Mouse (Mus musculus) hindbrain, embryonic 12.5 days (tissue): ENCODE data around the gene Pde9a. TPM values are rescaled to one million over a fixed set of nuclear protein-coding genes. Genes with fewer than 3 reads are reported as not detected.
A peak's percentile ranks its signal among the peaks of the same experiment; 100 is the strongest.

Experiments used
- ATAC-seq: fragments of 200-750 bp; cut with Nextera tagmentation; 2 replicates; pipeline ENCODE4 v1.8.0; 2017; ENCODE audit warnings: moderate TSS enrichment; ENCODE audit not compliant: low FRiP score
- H3K27ac ChIP-seq: fragments of 300-500 bp; sonication (generic); 2 replicates; pipeline ENCODE4 v1.5.1; 2016; ENCODE audit warnings: mild to moderate bottlenecking
- H3K27me3 ChIP-seq: fragments of 300-500 bp; sonication (generic); 2 replicates; pipeline ENCODE4 v1.6.1; 2016; ENCODE audit warnings: mild to moderate bottlenecking
- H3K36me3 ChIP-seq: fragments of 300-500 bp; sonication (generic); 2 replicates; pipeline ENCODE4 v1.6.1; 2016; ENCODE audit warnings: mild to moderate bottlenecking
- H3K4me1 ChIP-seq: fragments of 300-500 bp; sonication (generic); 2 replicates; pipeline ENCODE4 v1.6.1; 2016
- H3K4me2 ChIP-seq: fragments of 300-500 bp; sonication (generic); replicated peaks from 2 replicates; pipeline ENCODE4 v1.6.1; 2016; ENCODE audit warnings: mild to moderate bottlenecking
- H3K4me3 ChIP-seq: fragments of 300-500 bp; sonication (generic); 2 replicates; pipeline ENCODE4 v1.5.1; 2016; ENCODE audit warnings: mild to moderate bottlenecking
- H3K9ac ChIP-seq: fragments of 300-500 bp; sonication (generic); 2 replicates; pipeline ENCODE4 v1.6.1; 2016; ENCODE audit warnings: mild to moderate bottlenecking, moderate library complexity
- H3K9me3 ChIP-seq: fragments of 300-500 bp; sonication (generic); replicated peaks from 2 replicates; pipeline ENCODE4 v1.6.1; 2016; ENCODE audit warnings: mild to moderate bottlenecking
- WGBS: fragments of 180-500 bp; shearing (Covaris S2); methylation state at CpG from one replicate; pipeline ENCODE4 v1.1.7; 2016; 5-methylcytosine and 5-hydroxymethylcytosine counted together
- polyA plus RNA-seq: library from polyadenylated mRNA; unstranded; fragments of >200 nt; fragmentation: Nextera tagmentation; extraction: Ambion mirVana; gene quantifications from 2 replicates; pipeline ENCODE4 v1.2.1, GENCODE M21; 2016

The Pde9a gene
- polyA plus RNA-seq, 1 experiment from 2014 or later: 30.4 TPM

GRCm38 (mm10) chr17:31487433-31488060 is 101.5 kb downstream of the Pde9a start:
- ATAC-seq: no peak
- 24% methylated on average over 6 of the region's 6 CpGs for WGBS

DNA sequence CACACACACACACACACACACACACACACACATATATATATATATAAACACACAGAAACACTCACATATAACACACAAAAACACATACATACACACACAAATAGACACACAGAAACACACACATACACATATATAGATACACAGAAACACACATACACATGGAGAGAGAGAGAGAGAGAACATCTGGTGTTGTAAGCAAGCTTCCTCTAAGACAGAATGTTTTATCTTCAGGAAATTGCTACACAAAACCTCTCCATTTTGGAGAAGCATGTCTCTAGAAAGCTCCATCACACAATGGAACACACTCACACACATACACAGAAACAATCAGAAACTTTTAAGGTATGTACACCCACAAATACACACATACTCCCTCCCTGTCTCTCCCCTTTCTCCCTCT is 105.3 kb downstream of the Pde9a start:
- Histone ChIP-seq H3K4me3 (no peak overlapping the region), H3K36me3 (peaks cover 17% of the 10 kb centered on the region), H3K9me3 (no peaks in the 10 kb centered on the region), H3K27ac (no peak overlapping the region), H3K4me1 (peaks cover 9% of the 10 kb centered on the region; the same call in 1 of the 2 replicates), H3K9ac (no peak overlapping the region), H3K27me3 (no peaks in the 10 kb centered on the region), H3K4me2 (no peak overlapping the region)
- ATAC-seq: no peak

More at GRCm38 (mm10) chr17:31487433-31488060, 101.5 kb downstream of the Pde9a start:
- H3K27ac ChIP-seq: no peak overlapping the region
- peaks cover 9% of the 10 kb centered on the region; the same call in 1 of the 2 replicates for H3K4me1 ChIP-seq
- no peaks in the 10 kb centered on the region for H3K36me3 ChIP-seq
- H3K4me3 ChIP-seq: no peak overlapping the region
- H3K27me3 ChIP-seq: no peaks in the 10 kb centered on the region
- H3K4me2 ChIP-seq: no peak overlapping the region
- no peak overlapping the region for H3K9ac ChIP-seq
- H3K9me3 ChIP-seq: no peaks in the 10 kb centered on the region

- 0% methylated on average over 2 of the region's 2 CpGs for WGBS
- no peaks in the 10 kb centered on the region for H3K27me3 ChIP-seq
- H3K4me3 ChIP-seq: no peak overlapping the region
- no peaks in the 10 kb centered on the region for H3K9me3 ChIP-seq
- peaks cover 1% of the 10 kb centered on the region; the same call in 1 of the 2 replicates for H3K4me1 ChIP-seq
- peaks cover 24% of the 10 kb centered on the region for H3K36me3 ChIP-seq
- no peak overlapping the region for H3K4me2 ChIP-seq
- H3K9ac ChIP-seq: no peak overlapping the region
- 0 out of 2 replicates have a peak, but pooled peaks have one; percentile 29 for ATAC-seq
- no peak overlapping the region for H3K27ac ChIP-seq
Measured at GRCm38 (mm10) chr17:31492416-31492815, 106.4 kb downstream of the Pde9a start.

DNA sequence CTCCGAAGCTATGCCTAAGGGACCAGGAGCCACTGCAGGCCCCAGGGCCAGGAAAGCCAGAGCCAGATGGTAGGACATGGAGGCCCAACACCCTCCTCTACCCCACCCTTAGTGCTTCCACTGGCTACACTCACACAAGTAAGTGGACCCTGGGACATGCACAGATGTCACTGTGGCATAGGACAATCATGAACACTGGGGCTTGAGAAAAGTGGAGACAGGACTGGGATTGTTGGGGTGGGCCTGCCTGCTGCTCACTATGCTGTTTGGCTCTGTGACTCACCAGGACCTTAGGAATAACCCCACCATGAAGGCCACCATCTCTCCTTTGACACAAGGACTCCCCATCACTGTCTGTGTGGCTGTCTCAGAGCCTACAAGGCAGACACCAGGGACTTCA is 109.0 kb downstream of the Pde9a start:
- Histone ChIP-seq H3K4me1 (no peaks in the 10 kb centered on the region), H3K9ac (no peak overlapping the region), H3K27ac (no peak overlapping the region), H3K4me3 (no peak overlapping the region), H3K4me2 (no peak overlapping the region), H3K9me3 (no peaks in the 10 kb centered on the region), H3K27me3 (no peaks in the 10 kb centered on the region), H3K36me3 (peaks cover 50% of the 10 kb centered on the region)
- ATAC-seq: no peak
- 100% methylated on average over 1 of the region's 1 CpGs for WGBS

DNA sequence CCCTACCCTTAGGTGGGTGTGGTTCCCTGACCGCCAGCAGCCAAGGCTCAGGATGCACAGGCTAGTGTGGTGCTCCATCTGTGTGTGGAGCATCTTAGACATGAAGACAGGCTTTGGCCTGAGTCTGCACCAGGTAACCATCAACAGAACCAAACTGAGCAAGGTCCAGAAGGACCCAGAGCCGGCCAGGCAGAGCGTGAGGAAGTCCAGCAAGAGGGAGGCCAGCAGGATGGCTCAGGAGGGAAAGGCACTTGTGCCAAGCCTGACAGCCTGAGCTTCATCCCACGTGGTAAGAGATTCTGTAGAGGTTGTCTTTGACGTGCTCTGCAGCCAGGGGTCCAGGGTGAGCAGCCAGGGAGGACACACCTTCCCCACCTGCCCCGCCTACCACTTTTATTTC is 111.7 kb downstream of the Pde9a start:
- no peak for ATAC-seq
- Histone ChIP-seq H3K9me3 (no peaks in the 10 kb centered on the region), H3K27ac (no peak overlapping the region), H3K4me3 (no peak overlapping the region), H3K27me3 (no peaks in the 10 kb centered on the region), H3K36me3 (peaks cover 77% of the 10 kb centered on the region), H3K4me1 (no peaks in the 10 kb centered on the region), H3K9ac (no peak overlapping the region), H3K4me2 (no peak overlapping the region)
- 91% methylated on average over 6 of the region's 6 CpGs for WGBS

DNA sequence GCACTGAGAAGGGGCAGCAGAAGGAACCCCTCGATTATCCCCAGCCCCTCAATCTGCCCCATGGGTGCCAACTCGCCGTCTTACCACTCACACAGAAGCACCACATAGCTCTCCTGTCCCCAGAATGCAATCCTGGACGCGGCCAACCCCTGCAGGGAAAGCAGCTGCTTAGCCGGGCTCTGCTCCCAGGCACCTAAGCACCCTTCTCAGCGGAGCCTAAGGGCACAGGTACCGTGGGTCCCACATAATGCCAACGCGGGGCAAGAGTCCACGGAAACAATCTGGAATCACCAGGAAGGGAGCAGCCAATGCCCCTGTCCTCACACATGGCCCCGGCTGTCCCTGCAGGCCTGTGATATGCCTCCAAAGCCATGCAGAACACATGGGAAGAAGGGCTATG is 113.7 kb downstream of the Pde9a start:
- no peak for ATAC-seq
- Histone ChIP-seq H3K9me3 (no peaks in the 10 kb centered on the region), H3K4me1 (no peaks in the 10 kb centered on the region), H3K4me3 (no peak overlapping the region), H3K9ac (no peak overlapping the region), H3K36me3 (peaks cover 95% of the 10 kb centered on the region), H3K4me2 (no peak overlapping the region), H3K27ac (no peak overlapping the region), H3K27me3 (no peaks in the 10 kb centered on the region)
- 94% methylated on average over 12 of the region's 12 CpGs for WGBS

GRCm38 (mm10) chr17:31500416-31500815 is 114.4 kb downstream of the Pde9a start:
- ATAC-seq: no peak
- H3K27me3 ChIP-seq: no peaks in the 10 kb centered on the region
- no peak overlapping the region for H3K4me3 ChIP-seq
- 0 out of 2 replicates have a peak, but pooled peaks cover 6% of the 10 kb centered on the region for H3K4me1 ChIP-seq
- no peak overlapping the region for H3K9ac ChIP-seq
- 90% methylated on average over 8 of the region's 8 CpGs for WGBS
- no peak overlapping the region for H3K27ac ChIP-seq
- no peak overlapping the region for H3K4me2 ChIP-seq
- peaks cover 94% of the 10 kb centered on the region for H3K36me3 ChIP-seq
- no peaks in the 10 kb centered on the region for H3K9me3 ChIP-seq

DNA sequence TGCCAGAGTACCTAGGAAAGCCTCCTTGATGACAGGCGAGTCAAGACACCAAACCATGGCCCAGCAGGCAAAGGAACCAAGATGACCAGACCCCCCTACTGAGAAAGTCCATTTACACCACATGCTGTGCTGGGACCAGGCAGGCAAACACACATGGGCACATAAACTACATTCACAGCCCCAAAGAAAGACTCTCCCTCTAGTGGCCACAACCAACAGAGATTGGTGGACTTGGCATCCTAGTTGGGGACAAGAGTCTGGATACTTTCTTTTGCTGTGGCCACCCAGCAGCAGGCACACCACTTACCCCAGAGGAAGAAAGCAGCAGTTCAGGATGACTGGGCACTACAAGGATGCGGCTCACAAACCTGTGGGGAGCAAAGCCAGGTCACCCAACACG is 114.9 kb downstream of the Pde9a start:
- Histone ChIP-seq H3K27ac (no peak overlapping the region), H3K36me3 (peaks cover 89% of the 10 kb centered on the region), H3K4me2 (no peak overlapping the region), H3K9me3 (no peaks in the 10 kb centered on the region), H3K27me3 (no peaks in the 10 kb centered on the region), H3K4me3 (no peak overlapping the region), H3K9ac (no peak overlapping the region), H3K4me1 (0 out of 2 replicates have a peak, but pooled peaks cover 6% of the 10 kb centered on the region)
- 91% methylated on average over 3 of the region's 3 CpGs for WGBS
- ATAC-seq: no peak

DNA sequence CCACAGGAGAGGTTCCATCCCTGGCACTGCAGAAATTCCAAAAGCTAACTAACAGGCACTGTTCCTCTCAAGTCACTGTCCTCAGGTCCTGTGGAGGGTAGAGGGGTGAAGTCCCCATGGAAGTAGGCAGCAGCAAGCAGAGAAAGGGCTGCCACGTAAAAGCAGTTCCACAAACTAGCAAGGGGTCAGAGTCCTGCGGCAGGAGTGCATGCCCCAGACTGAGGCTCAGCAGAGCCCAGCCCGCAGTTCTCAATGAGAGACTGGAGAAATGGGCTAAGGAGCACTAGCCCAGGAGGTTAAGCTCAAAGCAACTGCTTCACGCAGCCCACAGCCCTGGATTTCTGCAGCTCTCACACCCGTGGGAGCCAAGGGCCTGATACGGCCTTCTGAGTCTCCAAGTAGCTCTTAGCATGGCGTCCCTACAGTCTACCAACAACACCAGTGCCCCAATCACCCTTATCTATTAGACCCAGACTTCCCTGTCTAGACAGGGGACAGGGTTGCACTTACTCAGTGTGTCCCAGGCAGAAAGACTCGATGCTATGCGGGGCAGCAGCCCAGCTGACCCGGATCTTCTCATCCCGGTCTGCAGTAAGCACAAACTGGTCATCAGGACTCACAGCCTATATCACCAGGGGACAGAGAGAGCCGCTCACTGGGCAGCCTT is 116.4 kb downstream of the Pde9a start:
- H3K36me3 ChIP-seq: peaks cover 89% of the 10 kb centered on the region
- no peaks in the 10 kb centered on the region for H3K27me3 ChIP-seq
- H3K9ac ChIP-seq: no peak overlapping the region
- no peaks in the 10 kb centered on the region for H3K9me3 ChIP-seq
- 94% methylated on average over 12 of the region's 12 CpGs for WGBS
- ATAC-seq: no peak
- no peak overlapping the region for H3K27ac ChIP-seq
- no peak overlapping the region for H3K4me2 ChIP-seq
- no peak overlapping the region for H3K4me3 ChIP-seq
- H3K4me1 ChIP-seq: 0 out of 2 replicates have a peak, but pooled peaks cover 6% of the 10 kb centered on the region

- no peak overlapping the region for H3K9ac ChIP-seq
- no peaks in the 10 kb centered on the region for H3K27me3 ChIP-seq
- 0 out of 2 replicates have a peak, but pooled peaks cover 6% of the 10 kb centered on the region for H3K4me1 ChIP-seq
- H3K4me2 ChIP-seq: no peak overlapping the region
- no peak overlapping the region for H3K4me3 ChIP-seq
- H3K36me3 ChIP-seq: peaks cover 89% of the 10 kb centered on the region
- ATAC-seq: no peak
- H3K9me3 ChIP-seq: no peaks in the 10 kb centered on the region
- no peak overlapping the region for H3K27ac ChIP-seq
- WGBS: 96% methylated on average over 12 of the region's 12 CpGs
Measured at GRCm38 (mm10) chr17:31503337-31503736, 117.3 kb downstream of the Pde9a start.

DNA sequence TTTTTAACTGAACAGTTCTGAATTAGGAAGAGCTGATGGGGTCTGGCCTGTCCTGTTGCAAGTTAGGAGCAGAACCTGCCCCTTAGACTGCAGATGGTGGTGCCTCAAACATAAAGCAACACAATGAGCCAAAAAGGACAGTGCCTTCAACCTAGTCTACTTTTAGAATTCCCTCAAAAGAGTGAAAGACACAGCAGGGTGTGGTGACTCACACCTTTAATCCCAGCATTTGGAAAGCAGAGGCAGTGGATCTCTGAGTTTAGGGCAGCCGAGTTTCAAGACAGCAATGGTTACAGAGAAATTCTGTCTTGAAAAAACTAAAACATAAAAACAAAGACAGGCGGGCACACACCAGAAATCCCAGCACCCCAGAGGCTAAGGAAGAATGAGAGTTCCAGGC is 117.9 kb downstream of the Pde9a start:
- no peak overlapping the region for H3K4me2 ChIP-seq
- H3K36me3 ChIP-seq: peaks cover 86% of the 10 kb centered on the region
- H3K4me1 ChIP-seq: 0 out of 2 replicates have a peak, but pooled peaks cover 6% of the 10 kb centered on the region
- ATAC-seq: no peak
- WGBS: 87% methylated on average over 2 of the region's 2 CpGs
- no peaks in the 10 kb centered on the region for H3K9me3 ChIP-seq
- H3K27me3 ChIP-seq: no peaks in the 10 kb centered on the region
- H3K4me3 ChIP-seq: no peak overlapping the region
- no peak overlapping the region for H3K27ac ChIP-seq
- H3K9ac ChIP-seq: no peak overlapping the region

GRCm38 (mm10) chr17:31505013-31505412 is 119.0 kb downstream of the Pde9a start:
- ATAC-seq: no peak

DNA sequence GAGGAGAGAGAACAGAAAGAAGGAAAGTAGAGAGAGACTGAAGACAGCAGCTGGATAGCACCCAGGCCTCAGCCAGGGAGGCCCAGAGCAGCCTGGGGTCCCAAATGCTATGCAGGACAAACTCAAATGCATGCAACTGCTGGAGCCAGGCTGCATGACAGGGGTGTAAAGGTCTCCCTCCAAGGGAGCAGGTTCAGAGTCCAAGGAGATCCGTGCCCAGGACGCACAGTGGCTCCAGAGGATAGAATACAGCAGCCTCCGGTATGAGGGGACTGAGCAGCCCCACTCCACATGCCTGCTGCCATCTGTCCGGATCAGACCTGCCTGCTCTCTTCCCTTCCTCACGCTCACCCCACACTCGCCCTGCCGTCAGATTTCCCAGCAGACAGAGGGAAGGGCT is 120.3 kb downstream of the Pde9a start:
- 89% methylated on average over 7 of the region's 7 CpGs for WGBS
- Histone ChIP-seq H3K9me3 (no peaks in the 10 kb centered on the region), H3K4me3 (no peak overlapping the region), H3K4me1 (peaks cover 8% of the 10 kb centered on the region), H3K9ac (no peak overlapping the region), H3K27ac (no peak overlapping the region), H3K36me3 (peaks cover 68% of the 10 kb centered on the region), H3K27me3 (no peaks in the 10 kb centered on the region), H3K4me2 (no peak overlapping the region)
- no peak for ATAC-seq

More at GRCm38 (mm10) chr17:31505013-31505412, 119.0 kb downstream of the Pde9a start:
- 0 out of 2 replicates have a peak, but pooled peaks cover 6% of the 10 kb centered on the region for H3K4me1 ChIP-seq
- no peak overlapping the region; the same call in 1 of the 2 replicates for H3K27ac ChIP-seq
- H3K9me3 ChIP-seq: no peaks in the 10 kb centered on the region
- H3K9ac ChIP-seq: no peak overlapping the region
- H3K36me3 ChIP-seq: peaks cover 81% of the 10 kb centered on the region
- H3K4me2 ChIP-seq: no peak overlapping the region
- H3K4me3 ChIP-seq: no peak overlapping the region
- WGBS: 50% methylated on average over 5 of the region's 5 CpGs
- no peaks in the 10 kb centered on the region for H3K27me3 ChIP-seq
